Mouse (Mus musculus): Measurements from ENCODE around the gene Nfib.

The Nfib gene

DNA sequence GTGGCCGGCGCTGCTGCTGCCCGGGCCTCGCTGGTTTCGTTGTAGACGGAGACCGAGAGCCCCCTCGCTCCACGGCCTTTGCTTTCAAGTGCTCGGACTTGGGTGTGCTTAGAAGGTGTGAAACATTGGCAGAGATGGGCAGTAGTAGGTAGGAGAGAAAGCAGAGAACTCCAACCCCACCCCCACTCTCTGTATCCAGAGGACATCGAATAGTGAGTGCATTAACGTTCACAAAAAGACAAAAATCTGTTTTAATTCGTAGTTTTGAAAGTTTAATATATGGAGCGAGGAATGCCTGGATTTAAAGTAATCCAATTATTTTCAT, 192.2 kb downstream of the Nfib start:
- in situ Hi-C loops (cut with MboI, MseI), result no loop called here

DNA sequence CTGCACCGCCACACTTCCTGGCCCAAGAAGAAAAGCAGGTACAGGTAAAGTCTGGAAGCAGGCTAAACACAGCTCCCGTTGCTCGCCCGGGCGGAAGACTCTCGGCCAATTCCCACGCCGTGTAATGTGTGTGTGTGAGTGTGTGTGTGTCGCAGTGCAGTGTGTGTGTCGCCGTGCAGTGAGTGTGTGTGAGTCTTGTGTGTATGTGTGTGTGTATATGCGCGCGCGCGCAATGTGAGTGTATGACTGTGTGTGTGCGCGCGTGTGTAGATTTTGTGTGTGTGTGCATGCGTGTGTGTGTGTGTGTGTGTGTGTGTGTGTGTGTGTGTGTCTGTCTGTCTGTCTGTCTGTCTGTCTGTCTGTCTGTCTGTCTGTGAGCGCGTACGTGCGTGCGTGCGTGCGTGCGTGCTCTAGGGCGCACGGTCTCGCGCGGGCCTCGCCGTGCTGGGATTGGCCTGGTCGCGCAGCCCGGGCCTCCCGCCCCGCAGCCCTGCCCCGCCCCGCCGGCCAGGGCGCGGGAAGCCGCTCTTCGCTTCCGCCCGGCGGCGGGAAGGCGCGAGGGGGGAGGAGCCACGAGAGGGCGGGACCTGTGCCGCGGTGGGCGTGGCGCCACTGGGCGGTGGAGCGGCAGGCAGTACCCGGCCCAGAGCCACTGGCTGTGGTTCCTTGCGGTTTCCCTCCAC, 192.7 kb downstream of the Nfib start:
- in situ Hi-C loops (cut with MboI, MseI), result no loop called here

DNA sequence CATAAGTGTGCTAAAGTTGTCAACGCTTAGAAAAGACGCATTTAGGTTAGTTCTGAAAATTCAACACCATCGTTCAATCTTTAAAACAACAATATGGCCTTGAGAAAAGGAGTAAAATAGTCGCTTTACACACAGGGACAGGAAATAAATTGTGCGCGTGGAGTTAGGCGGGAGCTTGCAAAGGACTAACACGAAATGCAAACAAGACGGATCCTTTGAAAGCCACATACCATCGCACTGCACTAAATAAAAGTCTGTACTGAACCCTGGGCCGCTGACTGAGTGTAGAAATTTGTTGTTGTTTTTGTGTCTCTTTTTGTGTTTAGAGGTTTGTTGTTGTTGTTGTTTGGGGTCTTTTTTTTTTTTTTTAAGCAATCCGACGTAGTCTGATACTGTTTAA, 193.2 kb downstream of the Nfib start:
- in situ Hi-C loops (cut with MboI, MseI), result no loop called here

DNA sequence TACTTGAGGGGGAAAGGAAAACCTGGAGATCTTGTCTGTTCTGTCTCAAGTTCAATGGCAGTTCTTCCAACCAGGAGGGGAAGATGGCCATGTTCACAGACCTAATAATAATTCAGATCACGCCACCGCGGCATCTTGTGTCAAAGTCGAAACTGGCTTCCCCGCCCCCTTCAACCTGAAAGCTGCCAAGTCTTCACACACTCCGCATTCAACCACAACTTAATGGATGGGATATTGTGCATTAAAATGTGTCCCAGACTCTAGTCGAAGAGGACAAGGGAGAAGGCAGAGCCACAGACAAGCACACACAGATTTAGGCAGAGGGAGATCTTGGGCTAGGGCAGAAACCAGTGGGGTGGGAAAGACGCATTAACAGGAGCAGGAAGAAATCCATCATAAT, 194.0 kb downstream of the Nfib start:
- in situ Hi-C loops (cut with MboI, MseI), result no loop called here

DNA sequence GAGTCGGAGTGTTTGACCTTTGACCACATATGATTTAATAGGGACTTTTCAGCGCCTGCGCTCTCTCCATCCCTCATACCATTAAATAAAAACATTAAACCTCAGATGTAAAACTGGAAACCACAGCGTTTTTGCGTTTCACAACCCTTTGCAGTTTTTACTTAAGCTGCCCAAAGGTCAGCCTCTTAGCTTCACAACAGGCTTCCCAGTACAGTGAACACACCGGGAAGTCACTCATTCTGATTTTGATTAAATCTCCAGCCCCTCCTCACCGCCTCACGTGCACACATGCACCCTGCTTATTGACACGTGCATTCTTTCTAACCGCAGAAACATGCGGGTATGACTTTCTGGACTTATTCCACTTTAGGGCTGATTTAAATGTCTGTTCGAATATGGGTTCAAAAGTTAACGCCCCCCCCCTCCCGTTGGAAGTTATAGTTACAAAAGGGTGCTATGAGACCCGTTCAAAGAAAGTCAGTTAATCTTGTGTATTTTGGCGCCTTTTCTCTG, 194.5 kb downstream of the Nfib start:
- in situ Hi-C loops (cut with MboI, MseI), result no loop called here

DNA sequence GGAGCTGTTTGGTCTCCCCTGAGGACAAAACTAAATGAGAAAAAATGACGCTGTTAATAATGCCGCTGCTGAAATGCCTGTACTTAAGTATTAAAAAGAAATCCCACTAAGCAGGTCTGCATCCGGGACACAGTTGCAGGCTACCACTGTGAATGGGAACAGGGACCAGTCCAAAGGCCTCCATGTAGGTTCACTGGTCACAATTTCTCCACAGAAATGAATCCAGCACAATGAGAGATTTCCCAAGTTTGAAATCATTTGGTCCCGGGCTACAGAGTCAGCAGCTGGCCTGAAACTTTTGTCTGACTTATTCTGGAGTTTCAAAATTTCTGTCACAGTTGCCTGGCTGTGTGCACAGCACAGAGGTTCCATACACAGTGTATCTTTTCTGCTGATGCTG, 195.8 kb downstream of the Nfib start:
- in situ Hi-C loops (cut with MboI, MseI), result no loop called here

DNA sequence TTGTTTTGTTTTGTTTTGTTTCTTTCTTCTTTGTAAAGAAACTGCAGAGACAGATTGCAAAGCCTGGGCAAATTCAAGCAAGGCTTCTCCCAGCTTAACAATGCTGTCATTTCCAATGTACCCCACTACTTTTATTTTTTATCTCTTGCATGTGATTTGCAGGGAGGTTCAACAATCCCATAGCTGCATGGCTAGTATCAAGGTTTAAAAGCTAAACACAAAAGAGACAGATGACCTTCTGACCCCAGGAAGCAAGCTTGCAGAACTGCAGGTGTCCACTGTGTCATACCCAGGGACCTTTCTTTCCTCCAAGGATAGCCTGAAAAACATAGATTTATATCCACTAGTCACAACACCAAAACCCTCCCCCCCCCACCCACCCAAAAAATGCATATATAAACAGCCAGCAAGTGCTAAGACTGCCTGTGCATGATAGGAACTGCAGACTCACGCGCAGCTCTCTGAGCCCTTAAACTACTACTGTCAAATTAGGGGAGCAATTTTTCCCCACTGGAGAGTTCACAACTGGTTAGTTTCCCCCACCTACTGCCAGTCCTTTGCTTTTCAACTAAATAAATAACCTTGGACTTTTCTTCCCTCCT, 196.3 kb downstream of the Nfib start:
- in situ Hi-C loops (cut with MboI, MseI), result no loop called here

DNA sequence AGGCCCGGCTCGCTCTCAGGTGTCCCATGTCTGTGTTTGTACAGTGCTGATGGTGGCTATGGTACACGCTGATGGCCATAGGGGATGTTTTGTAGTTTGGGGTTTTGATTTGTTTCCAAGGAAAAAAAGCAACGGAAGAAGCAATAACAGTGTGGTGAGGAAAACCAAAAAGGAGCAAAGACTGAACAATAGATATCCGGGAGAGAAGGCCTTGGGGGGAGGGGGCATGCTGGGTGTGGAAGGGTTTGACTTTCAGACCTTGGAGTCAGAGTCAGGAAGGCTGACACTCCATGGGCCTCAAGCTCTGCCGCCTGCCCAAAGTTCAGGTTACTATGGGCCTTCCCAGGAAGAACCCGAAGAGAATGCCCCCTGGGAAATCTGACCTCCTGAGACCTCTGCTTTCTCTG, 197.3 kb downstream of the Nfib start:
- in situ Hi-C loops (cut with MboI, MseI), result no loop called here

DNA sequence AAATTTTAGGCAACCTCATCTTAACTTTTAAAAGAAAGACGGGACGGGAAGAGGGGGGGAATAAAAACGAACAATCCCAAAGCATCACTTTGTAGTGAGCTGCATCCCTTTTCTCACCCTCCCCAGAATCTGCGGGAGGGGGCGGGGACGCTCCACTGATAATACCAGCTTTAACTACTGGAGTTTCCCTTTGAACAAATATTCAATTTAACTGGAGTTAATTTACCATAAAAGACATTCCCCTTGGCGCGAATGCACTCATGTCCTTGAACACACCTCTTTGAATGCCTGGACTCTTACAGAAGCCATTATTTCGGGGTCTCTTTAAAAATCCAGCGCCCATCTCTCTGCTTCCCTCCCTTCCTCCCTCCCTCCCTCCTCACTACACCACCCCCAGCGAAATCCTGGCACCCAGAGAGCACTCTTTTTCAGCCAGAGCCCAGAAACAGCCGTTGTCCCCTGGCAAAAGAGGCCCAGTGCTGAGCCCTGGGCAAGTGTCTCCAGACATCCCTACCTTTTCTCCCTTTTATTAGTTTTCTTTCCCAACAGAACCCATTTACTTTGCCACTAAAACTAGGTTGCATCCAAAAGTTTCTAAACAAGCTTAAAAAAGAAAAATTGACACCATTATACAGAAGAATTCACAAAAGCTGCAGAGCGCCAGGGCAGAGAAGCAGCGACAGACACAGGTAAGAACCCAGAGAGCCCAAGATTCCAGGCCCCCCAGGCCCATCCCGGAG, 197.8 kb downstream of the Nfib start:
- in situ Hi-C loops (cut with MboI, MseI), result no loop called here

DNA sequence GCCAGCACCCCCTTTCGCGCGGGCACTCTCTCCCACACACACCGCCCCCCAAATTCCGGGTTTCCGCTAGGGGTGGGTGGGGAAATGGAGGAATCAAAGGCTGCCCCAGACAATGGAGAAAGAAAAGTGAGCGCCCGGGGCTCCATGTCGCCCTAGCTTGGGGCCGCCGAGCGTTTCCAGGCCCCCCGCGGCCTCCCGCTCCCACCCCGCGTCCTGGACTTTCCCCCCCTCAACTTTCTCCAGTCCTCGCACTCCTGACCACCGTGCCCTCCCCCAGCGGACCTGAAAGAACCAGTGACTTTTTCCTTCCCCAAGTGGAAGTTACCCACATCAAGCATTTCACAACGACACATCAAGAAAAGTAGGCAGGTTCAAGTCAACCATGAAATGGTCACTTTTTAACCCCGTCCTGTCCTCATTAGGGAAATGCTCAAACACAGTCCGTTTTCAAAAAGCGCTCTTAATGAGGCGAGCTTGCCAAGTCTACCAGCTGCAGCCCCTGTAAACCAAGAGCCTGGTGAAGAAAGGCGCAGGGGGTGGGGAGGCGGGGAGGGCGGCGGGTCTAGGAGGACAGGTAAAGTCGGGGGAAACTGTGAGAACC, 198.7 kb downstream of the Nfib start:
- in situ Hi-C loops (cut with MboI, MseI), result no loop called here

DNA sequence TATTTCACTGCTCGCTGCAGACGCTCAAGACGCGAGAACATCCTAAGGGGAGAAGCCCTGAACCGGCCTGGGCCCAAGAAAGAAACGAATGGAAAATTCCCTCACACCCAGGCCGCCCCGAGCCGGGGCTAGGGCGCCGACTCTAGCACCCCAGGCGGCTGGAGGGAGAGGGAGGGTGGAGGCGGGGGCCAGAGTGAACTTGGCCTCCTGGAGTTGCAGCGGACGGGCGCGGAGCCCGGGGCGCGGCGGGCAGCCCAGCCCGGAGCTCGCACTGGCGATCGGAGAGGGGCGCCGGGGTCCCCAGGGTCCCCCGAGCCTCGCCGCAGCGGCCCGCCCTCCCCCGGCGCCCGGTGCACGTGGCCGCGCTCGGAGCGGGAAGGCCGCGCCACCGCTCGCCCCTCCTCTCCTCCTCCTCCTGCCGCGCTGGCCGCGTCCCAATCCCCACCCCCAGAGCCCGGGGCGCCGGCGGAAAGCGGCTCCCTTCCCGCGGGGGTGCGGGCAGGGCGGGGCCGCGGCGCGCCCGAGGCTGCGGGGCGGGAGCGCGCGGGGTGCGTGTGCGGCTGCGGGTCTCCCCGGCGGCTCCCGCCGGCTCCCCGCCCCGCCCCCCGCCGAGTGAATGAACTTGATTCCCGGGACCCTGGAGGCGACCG, 199.3 kb downstream of the Nfib start:
- in situ Hi-C loops (cut with MboI, MseI), result no loop called here

DNA sequence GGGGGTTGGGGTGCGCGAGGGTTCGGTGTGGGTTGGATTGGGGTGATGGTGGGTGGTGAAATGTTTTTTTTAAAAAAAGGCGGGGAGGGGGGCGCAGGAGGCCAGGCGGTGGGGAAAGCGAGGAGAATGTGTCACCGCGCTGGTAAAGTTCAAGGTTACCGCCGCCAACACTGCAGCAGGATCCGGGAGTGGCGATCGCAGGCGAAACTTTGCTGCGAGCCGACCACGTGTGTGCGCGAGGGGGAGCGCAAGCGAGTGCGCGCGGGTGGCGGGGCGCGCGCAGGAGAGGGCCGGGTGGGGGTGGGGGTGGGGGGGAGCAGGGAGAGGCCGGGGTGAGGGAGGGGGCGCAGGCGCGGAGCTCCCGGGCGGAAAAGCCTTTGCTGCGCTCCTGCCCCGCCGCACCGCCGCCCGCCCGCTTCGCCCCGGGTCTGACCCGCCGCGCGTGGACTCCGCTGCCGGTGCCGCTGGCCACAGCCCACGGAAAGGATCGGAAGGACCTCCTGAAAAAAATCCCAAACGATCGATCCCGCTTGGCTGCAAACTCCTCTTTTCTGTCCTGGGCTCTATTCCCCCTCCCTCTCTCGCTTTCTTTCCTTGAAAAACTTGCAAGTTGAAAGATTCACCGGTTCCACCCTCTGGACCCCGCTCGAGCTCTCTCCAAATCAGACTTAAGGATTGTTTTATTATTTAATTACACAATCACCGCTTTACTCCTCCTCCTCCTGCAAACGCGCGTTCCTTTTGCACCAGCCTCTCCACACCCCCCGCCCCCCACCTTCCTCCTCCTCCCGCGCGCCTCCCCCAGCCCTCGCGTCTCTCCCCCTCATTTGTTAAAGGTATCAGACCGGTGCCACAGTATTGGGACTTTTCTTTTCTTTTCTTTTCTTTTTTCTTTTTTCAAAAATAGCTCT, 200.2 kb downstream of the Nfib start:
- in situ Hi-C loops (cut with MboI, MseI), result no loop called here

DNA sequence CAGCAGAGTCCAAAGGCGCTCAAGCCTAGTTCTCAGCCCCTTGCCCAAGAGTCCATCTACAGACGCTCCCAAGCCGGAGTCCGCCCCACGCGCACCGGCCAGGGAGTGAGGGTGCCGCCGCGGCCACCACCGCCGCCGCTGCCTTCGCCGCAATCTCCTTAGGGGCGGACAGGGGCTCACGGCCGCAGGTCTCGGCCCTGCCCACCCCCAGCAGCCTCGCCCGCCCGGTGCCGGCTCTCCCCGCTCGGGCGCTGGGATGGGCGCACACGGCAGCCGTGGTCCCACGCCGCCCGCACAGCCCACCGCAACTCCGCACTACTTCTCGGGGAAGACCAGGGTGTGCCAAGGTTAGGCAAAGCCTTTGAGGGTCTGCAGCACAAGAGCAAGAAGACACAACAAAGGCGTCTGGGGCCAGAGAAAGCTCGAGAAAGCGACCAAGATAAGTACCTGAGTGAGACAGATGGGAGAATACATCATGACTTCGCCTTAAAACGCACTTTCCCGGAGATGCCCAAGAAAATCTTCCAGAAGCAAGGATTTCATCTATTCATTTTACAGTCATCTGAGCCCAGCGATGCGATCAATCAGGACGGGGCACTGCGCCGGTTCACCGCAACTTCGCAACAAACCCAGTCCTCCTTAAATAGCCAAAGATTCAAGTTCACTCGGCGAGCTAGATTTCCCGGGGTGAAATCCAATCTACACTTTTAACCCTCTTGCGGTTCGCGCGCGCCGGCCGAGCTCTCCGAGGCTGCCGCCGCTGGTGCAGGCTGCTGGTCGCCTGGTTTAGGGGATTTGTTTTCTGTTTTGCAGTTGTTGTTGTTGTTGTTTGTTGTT, 201.0 kb downstream of the Nfib start:
- in situ Hi-C loops (cut with MboI, MseI), result no loop called here

DNA sequence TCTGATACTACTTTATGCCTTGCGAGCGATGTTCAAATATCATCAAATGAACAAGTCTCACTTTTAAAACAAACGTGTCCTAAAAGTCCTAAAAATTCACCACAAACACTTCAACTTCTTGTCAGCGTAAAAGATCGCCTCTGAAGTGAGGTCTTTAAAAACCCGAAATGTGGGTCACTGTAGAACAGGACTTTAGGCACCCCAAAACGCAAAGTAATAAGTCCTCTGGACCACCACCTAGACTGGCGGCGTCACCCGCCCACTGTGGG, 201.6 kb downstream of the Nfib start:
- in situ Hi-C loops (cut with MboI, MseI), result no loop called here

DNA sequence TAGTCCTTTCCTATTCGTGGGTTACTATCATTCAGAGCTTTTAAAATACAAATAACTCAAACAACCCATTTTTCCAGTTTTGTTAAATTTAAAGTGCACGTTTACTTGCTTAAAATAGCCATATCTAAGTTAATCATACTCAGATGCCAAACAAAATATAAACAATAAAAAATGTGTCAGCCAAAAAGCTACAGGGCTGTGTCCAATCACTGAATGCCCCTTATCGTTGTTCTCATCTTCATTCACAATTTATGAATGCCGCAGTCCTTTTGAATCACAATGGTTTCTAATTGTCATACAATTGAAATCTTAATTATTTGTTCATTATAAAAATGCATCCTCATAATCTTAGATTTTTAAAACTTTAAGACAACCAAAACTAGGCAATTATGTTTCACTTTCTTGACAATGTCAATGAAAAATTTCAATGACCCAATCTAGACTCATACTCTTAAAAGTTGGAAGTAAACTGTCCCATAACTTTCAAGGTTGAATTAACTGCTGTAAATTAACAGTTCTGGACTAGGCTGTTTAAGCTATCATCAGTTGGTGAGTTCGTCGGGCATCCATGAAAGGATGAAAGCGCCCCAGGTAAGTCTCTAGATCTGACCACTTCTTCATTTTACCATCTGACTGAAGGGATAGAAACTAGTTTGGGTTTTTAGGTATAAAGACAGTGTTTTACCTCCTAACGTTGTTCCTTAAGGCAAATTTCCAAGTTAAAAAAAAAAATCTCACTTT, 202.1 kb downstream of the Nfib start:
- in situ Hi-C loops (cut with MboI, MseI), result no loop called here

DNA sequence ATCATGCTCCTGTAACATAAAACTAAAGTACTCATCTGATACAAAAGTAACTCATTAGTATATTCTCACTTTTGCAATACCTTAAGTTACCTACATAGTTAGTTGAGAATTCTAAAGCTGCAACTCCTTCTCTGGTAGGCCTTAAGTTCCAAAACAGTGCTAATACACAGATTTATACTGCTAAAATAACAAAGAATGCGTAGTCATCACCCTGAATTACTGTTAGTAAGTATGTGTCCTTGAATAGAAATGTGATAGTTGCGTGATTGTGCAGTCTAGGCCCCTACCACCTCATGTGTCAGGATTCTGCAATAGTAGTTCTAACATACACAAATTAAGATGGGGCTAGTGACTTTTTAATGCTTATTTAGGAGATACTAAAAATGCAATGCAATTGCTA, 202.9 kb downstream of the Nfib start:
- in situ Hi-C loops (cut with MboI, MseI), result no loop called here

DNA sequence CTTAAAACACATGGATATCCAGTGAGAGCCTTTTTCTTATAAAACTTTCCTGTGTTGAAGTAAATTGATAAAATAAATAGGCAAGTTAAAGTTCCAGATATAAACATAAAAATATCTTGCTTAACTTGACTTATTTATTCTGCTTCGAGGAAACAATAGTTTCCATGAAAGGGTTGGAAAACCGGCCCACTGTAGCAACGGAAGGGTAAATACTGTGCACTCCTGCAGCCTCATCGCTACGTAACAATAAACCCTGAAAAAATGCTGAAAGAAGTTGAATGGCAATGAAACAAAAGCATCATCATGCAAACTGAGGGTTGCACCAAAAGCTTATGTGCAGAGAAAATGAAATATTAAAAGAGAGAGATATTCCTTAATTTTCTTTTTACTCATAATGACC, 203.5 kb downstream of the Nfib start:
- in situ Hi-C loops (cut with MboI, MseI), result no loop called here

DNA sequence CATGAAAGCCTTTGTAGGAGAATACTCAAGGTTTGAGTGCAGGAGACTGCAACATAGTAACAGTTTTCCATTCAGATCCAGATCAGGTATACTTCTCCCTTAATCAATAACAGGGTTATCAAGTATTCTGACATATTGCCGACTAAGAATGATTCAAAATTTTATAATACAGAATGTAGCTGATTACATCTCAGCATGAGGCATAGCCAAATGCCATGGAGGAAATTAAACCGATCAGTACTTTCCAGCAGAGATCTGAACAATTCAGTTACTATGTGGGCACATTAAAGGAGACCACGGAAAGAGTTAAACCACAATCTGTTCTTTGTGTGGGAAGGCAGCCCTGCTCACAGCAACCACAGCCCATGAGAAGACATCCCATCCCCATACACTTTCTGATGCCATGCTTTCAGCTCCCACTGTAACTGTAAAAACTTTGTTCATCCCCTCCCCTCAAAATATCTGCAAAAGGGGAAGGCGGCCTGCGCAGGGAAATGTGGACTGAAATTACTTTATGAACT, 204.9 kb downstream of the Nfib start:
- in situ Hi-C loops (cut with MboI, MseI), result no loop called here
